Mouse (Mus musculus) liver, embryonic 14.5 days (tissue): Measurements from ENCODE around the gene Fam120a.

ENCODE experiments used
- CTCF ChIP-seq: IDR thresholded peaks from 2 replicates; pipeline ENCODE4 v1.5.1; 2016; ENCODE audit warnings: antibody characterized with exemption, low read depth, control low read depth
- EP300 ChIP-seq: IDR thresholded peaks from 2 replicates; pipeline ENCODE4 v1.6.1; 2016; ENCODE audit warnings: antibody characterized with exemption, low read depth

DNA sequence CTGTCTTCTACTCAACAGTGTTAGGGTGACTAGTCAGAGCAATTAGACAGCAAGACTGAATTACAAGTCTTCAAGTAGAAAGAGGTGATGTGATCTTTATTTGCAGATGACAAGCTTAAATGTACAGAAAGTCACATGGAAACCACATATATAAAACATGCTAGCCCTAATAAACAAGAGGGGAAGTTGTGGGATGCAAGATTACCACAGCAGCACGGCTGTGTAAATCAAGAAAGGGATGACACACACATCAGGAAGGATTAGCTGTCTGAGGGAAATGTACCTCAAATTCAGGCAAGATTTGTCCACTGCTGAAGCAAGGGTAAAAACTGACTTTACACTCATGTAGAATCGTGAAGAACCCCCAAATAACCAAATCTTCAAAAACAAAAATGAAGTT, 129.5 kb downstream of the Fam120a start:
- no peak for TF ChIP-seq CTCF
- TF ChIP-seq EP300: no peak
